Mouse (Mus musculus) cerebellum, adult 9-10 months (tissue): Measurements from ENCODE around the gene Gm9821.

ENCODE experiments used
- DNase-seq: peaks from one replicate; pipeline ENCODE4 v3.0.0; 2022

The Gm9821 gene

GRCm38 (mm10) chr2:91973416-91974135 lies 28.1 kb downstream of the Gm9821 start:
- DNase-seq, result no peak

GRCm38 (mm10) chr2:91975581-91976541 lies 30.4 kb downstream of the Gm9821 start, which contains the start of gene Dgkz:
Gene Dgkz, minus strand, starts transcription at chr2:91975864.
- DNase-seq, result peak; percentile 60

GRCm38 (mm10) chr2:91977960-91978359 lies 32.5 kb downstream of the Gm9821 start:
- DNase-seq, result no peak

- no peak for DNase-seq
Measured at GRCm38 (mm10) chr2:91978547-91978946, 33.0 kb downstream of the Gm9821 start.

GRCm38 (mm10) chr2:91980245-91980644 lies 34.7 kb downstream of the Gm9821 start:
- no peak for DNase-seq

GRCm38 (mm10) chr2:91980830-91981229 lies 35.3 kb downstream of the Gm9821 start:
- no peak for DNase-seq

- no peak for DNase-seq
Measured at GRCm38 (mm10) chr2:91984439-91984838, 38.9 kb downstream of the Gm9821 start.

GRCm38 (mm10) chr2:91984906-91985525 lies 39.5 kb downstream of the Gm9821 start:
- DNase-seq, result no peak

GRCm38 (mm10) chr2:91986071-91986470 lies 40.6 kb downstream of the Gm9821 start:
- DNase-seq, result peak; percentile 54

GRCm38 (mm10) chr2:91987542-91987941 lies 42.0 kb downstream of the Gm9821 start:
- DNase-seq, result peak; percentile 91

GRCm38 (mm10) chr2:91989750-91990149 lies 44.2 kb downstream of the Gm9821 start:
- no peak for DNase-seq

- no peak for DNase-seq
Measured at GRCm38 (mm10) chr2:91993409-91993808, 47.9 kb downstream of the Gm9821 start.

- no peak for DNase-seq
Measured at GRCm38 (mm10) chr2:91996006-91996405, 50.5 kb downstream of the Gm9821 start.
